Mouse (Mus musculus) liver, adult 2 months (tissue): ENCODE data around the gene Nags.

ENCODE experiments used
- CTCF ChIP-seq: fragments of 200-500 bp; IDR thresholded peaks from 2 replicates; pipeline ENCODE4 v1.5.1; 2011; ENCODE audit warnings: low read depth, low read length, control low read depth
- POLR2A ChIP-seq: fragments of 200-500 bp; IDR thresholded peaks from 2 replicates; pipeline ENCODE4 v1.6.1; 2011; ENCODE audit warnings: low read length, control low read depth; ENCODE audit not compliant: insufficient read depth; ENCODE audit errors: extremely low read depth

GRCm38 (mm10) chr11:102159781-102160180 is 14.5 kb downstream of the Nags start:
- TF ChIP-seq POLR2A, result no peak
- no peak for TF ChIP-seq CTCF
